Mouse (Mus musculus): Measurements from ENCODE around the gene Susd5.
"Not testable (repeated sequence)": the region's sequence is repeated elsewhere in the genome, so short reads cannot be mapped to it uniquely, and the experiment has no call there.

The Susd5 gene

DNA sequence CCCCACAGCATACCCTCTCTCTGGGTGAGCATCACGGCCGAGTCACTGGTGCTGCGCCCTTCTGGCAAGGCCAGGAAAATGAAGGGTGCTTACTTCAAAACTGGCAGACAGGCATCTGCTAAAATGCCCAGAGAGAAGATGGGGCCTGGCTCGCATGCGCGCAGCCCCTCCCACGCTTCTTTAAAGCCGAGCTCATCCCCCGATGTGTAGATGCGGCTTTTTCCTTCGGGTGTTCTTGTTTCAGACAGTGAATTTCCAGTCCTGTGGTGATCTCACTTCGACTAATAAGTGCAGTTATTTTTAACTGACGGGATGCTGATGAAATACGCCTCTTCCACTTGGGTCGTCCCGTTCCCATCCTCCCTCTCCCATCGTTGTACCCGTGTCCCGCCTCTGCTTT is 16.7 kb downstream of the Susd5 start:
- no peak for DNase-seq (ENCODE audit: low spot score)

DNA sequence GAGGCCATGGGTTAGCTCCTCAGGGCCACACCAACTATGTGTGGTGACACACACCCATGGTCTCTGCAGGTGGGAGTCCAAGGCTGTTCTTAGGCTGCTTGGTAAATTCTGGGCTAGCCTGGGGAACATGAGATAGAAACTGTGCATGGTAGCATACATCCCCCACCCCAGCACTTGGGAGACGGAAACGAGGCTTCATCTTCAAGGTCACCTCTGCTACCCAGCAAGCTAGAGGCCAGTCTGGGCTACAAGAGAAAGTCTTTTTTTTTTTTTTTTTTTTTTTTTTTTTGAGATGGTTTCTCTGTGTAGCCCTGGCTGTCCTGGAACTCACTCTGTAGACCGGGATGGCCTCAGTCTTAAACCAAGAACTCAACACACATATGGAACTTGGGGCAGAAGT is 29.5 kb downstream of the Susd5 start:
- no peak for DNase-seq (ENCODE audit: low spot score)

GRCm38 (mm10) chr9:114087106-114087815 is 30.3 kb downstream of the Susd5 start:
- no peak for DNase-seq (ENCODE audit: low spot score)

GRCm38 (mm10) chr9:114088885-114089284 is 31.9 kb downstream of the Susd5 start:
- DNase-seq (ENCODE audit: low spot score): not testable (repeated sequence)

DNA sequence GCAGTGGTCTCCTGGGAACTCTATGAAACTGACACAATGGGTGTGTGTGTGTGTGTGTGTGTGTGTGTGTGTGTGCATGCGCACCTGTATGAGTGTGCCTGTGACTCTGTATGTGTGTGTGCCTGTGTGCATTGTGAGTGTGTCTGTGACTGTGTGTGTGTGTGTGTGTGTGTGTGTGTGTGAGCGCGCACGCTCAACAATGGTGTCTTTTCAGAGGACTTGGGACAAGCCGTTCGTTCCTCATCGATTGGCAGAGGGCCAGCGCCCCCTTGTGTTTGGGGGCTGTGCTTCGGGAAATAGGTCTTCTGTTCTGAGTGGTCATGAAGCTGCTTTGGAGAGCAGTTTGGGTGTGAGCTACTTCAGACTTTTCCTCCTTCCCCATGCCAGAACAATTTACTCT is 35.2 kb downstream of the Susd5 start:
- DNase-seq (ENCODE audit: low spot score): not testable (repeated sequence)

- no peak for DNase-seq (ENCODE audit: low spot score)
Observed at GRCm38 (mm10) chr9:114094854-114095253, 37.9 kb downstream of the Susd5 start.

DNA sequence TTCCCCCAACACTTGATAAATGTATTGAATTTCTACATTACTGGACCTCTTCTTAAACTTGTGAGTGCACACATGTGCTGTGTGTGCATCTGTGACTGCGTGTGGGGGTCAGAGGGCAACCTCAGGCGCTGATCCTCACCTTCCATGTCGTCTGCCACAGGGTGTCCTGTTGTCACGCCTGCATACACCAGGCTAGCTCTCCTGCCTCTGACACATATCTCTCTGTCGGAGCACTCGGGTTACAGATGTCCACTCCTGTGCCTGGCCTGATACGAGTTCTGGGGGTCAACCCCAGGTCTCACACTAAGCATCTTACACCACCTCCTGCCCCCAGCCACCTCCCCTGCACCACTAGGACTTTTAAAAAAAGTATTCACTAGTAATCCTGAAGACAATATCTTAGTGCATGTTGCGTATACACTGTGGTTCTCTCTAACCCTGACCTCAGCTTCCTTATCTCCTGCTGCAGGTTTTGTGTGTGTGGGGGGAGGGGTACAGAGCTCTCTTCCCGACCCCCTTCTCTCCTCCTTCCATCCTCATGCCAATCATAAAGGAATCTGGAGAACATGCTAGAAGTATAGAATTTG is 41.9 kb downstream of the Susd5 start:
- DNase-seq (ENCODE audit: low spot score): no peak

GRCm38 (mm10) chr9:114110268-114110667 is 53.3 kb downstream of the Susd5 start:
- no peak for DNase-seq (ENCODE audit: low spot score)

DNA sequence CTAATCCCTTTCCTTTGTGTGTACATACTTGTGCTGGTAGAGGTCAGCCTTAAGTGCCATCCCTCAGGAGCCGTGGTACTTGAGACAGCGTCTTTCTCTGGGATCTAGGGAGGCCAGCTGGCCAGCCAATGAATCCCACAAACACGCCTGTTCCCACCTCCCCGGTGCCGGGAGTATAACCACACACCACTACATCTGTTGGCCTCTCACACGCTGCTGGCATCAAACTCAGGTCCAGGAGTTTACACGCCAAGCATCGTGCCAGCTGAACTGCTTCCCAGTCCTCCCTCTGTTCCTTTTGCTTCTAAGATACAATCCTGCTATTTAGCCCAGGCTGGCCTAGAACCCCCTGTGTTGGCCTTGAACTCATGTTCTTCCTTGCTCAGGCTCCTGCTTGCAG is 54.2 kb downstream of the Susd5 start:
- no peak for DNase-seq (ENCODE audit: low spot score)

GRCm38 (mm10) chr9:114112226-114112625 is 55.3 kb downstream of the Susd5 start:
- DNase-seq (ENCODE audit: low spot score): no peak

GRCm38 (mm10) chr9:114113911-114114623 is 57.1 kb downstream of the Susd5 start:
- DNase-seq (ENCODE audit: low spot score): no peak

DNA sequence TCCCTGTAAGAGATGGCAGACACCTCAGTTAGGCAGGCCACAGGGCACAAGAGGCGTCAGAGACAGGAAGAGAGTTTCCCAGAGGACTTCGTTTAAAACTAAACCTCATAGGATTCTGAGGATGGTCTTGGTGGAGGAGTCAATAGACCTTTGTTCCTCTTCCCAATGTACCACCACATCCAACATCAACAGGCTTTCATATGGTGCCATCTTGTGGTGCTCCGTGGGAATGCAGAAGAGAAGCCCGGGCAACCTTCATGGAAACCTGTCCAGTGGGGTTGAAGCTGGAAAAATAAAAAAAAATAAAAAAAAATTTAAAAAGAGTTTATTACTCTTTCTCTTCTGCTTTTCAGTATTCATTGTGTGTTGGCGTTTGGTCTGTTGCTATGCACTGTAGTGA is 59.7 kb downstream of the Susd5 start:
- not testable (repeated sequence) for DNase-seq (ENCODE audit: low spot score)

DNA sequence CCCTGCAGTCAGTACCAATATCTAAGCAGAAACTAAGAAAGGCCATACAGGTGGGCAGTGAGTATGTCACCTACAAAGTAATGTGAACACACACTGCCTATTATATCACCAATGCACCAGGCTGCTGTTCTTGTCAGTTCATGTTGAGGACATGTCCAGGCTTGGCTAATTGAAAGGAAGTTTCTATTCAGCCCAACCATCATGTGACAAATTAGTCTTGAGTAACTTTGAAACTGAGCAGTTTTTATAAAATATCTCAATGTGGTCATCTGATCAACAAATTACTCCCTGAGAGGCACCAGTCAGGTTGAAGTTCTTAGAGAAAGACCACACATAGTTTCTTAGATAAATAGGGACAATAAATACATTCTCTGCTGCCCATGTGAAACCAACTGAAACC is 65.9 kb downstream of the Susd5 start:
- not testable (repeated sequence) for DNase-seq (ENCODE audit: low spot score)

GRCm38 (mm10) chr9:114129273-114129835 is 72.4 kb downstream of the Susd5 start:
- not testable (repeated sequence) for DNase-seq (ENCODE audit: low spot score)

Measured in spleen, adult 12 weeks (tissue).